Mouse (Mus musculus): ENCODE data around the gene Fbxo4. TPM values are rescaled to one million over a fixed set of nuclear protein-coding genes. Genes with fewer than 3 reads are reported as not detected.

Fbxo4 gene
- polyA plus RNA-seq, 1 experiment = 4.5 TPM

DNA sequence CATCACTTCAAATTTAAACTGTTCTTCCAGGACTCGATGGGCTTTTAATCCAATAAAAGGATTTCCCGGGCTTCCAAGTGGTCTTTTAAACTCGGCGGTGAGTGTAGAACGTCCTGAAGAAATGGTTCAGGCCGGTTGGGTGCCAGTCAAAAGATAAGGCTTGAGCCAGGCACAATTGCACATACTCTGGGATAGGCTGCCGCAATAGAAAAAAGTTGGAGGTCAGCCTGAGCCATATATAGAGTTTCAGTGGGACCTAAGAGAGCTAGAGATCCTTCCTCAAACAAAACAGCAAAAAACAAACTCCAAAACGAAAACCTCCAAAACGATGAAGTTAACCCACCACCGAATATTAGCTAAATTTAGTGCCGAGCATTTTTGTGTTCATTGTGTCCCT lies 46.1 kb upstream of the Fbxo4 start:
- no peaks in the 10 kb centered on the region for H3K27me3 ChIP-seq (ENCODE audit: control insufficient read depth, insufficient read depth, low read length)
- no peak overlapping the region for H3K27ac ChIP-seq (ENCODE audit: control insufficient read depth, insufficient read depth, low read length)
- no peak overlapping the region for H3K4me3 ChIP-seq (ENCODE audit: control insufficient read depth, insufficient read depth, low read length)
- H3K4me1 ChIP-seq (replicated peaks; ENCODE audit: control insufficient read depth, insufficient read depth, low read length) = peaks cover 9% of the 10 kb centered on the region; the same call in 1 of the 2 replicates
- H3K36me3 ChIP-seq (ENCODE audit: control insufficient read depth, insufficient read depth, low read length) = no peaks in the 10 kb centered on the region
- no peak for TF ChIP-seq CTCF (IDR thresholded peaks at IDR 0.05; ENCODE audit: borderline replicate concordance, control insufficient read depth, extremely low read depth, insufficient read depth, low read length, poor library complexity)
- no peak for TF ChIP-seq POLR2A (IDR thresholded peaks at IDR 0.05; ENCODE audit: control insufficient read depth, extremely low read depth, insufficient read depth, low read length, poor library complexity)
- no peak for DNase-seq
- WGBS = 74% methylated on average over 11 of the region's 11 CpGs

DNA sequence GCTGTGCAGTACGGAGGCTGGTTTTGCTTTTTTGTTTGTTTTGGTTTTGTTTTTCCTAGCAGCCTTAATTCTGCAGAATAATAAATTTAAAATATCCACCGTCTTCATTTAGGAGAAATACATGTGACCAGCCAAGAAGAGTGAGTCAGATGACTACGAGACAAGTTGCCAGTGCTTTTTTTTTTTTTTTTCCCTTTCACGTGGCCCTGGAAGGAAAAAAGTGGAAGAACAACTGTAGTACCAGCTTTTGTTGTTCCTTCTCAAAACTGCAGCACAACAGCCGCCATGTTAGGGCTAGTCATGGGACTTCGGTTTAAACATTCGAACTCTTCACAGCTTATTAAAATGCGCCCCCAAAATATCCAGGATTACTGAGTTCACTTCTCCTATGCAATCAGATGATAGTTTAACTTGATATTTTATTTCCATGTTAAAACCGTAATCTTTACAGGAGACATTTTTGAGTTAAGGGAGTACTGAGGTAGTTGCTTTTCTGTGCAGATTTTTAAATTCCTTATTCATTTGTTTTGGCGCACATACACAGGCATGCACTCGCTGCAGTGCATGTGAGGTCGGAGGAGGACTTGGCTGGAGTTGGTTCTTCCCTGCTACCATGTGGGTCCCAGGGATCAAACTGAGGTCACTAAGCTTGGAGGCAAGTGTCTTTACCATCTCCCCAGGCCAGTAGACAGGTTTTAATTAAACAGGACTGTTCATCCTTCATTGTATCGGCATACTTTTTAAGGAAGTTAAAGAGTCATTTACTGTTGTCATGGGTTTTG lies 45.5 kb upstream of the Fbxo4 start:
- WGBS = 93% methylated on average over 13 of the region's 13 CpGs
- Histone ChIP-seq H3K4me1 (replicated peaks; ENCODE audit: control insufficient read depth, insufficient read depth, low read length) (peaks cover 9% of the 10 kb centered on the region; the same call in 1 of the 2 replicates), H3K27ac (ENCODE audit: control insufficient read depth, insufficient read depth, low read length) (no peak overlapping the region), H3K4me3 (ENCODE audit: control insufficient read depth, insufficient read depth, low read length) (no peak overlapping the region), H3K27me3 (ENCODE audit: control insufficient read depth, insufficient read depth, low read length) (no peaks in the 10 kb centered on the region), H3K36me3 (ENCODE audit: control insufficient read depth, insufficient read depth, low read length) (no peaks in the 10 kb centered on the region)
- TF ChIP-seq POLR2A (IDR thresholded peaks at IDR 0.05; ENCODE audit: control insufficient read depth, extremely low read depth, insufficient read depth, low read length, poor library complexity) (no peak), CTCF (IDR thresholded peaks at IDR 0.05; ENCODE audit: borderline replicate concordance, control insufficient read depth, extremely low read depth, insufficient read depth, low read length, poor library complexity) (no peak)
- DNase-seq = no peak

DNA sequence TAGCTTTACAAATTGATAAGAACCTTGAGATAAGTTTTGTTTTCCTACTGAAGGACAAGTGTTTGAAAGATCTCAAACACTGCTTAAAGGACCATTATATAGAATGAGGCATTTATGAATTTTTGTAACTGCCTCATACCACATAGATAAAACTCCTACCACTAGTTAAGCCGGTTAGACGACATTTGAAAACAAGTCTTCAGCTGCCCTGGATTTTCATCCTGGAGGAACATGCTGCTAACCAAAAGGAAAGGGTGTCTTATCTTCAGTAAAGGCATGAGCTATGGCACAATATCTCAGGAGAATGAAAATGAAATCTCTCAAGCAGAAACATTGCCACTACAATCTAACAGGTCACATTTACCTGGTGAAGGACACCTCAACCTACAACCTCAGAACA lies 44.4 kb upstream of the Fbxo4 start:
- H3K27ac ChIP-seq (ENCODE audit: control insufficient read depth, insufficient read depth, low read length) = no peak overlapping the region
- 93% methylated on average over 2 of the region's 2 CpGs for WGBS
- H3K36me3 ChIP-seq (ENCODE audit: control insufficient read depth, insufficient read depth, low read length) = no peaks in the 10 kb centered on the region
- peaks cover 9% of the 10 kb centered on the region; the same call in 1 of the 2 replicates for H3K4me1 ChIP-seq (replicated peaks; ENCODE audit: control insufficient read depth, insufficient read depth, low read length)
- no peak overlapping the region for H3K4me3 ChIP-seq (ENCODE audit: control insufficient read depth, insufficient read depth, low read length)
- TF ChIP-seq POLR2A (IDR thresholded peaks at IDR 0.05; ENCODE audit: control insufficient read depth, extremely low read depth, insufficient read depth, low read length, poor library complexity) (no peak), CTCF (IDR thresholded peaks at IDR 0.05; ENCODE audit: borderline replicate concordance, control insufficient read depth, extremely low read depth, insufficient read depth, low read length, poor library complexity) (no peak)
- no peak for DNase-seq
- H3K27me3 ChIP-seq (ENCODE audit: control insufficient read depth, insufficient read depth, low read length) = no peaks in the 10 kb centered on the region

DNA sequence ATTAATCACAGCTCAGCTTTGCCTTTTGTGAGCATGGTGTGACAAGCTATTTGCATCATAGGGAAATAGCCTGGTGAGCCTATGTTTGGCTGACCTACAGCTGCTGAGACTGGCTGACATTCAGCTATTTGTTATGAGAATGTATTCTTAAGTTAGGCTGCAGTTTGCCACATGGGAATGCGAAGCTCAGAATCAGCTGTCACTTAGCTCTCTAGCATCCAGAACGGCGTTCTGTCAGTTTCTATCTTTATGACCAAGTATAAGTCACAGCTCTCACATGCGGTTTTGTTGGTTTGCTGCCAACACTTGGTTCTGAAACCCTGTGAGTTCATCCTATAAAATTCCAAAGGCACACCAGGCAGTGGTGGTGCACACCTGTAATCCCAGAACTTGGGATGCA lies 41.3 kb upstream of the Fbxo4 start:
- Histone ChIP-seq H3K27ac (ENCODE audit: control insufficient read depth, insufficient read depth, low read length) (no peak overlapping the region), H3K4me1 (replicated peaks; ENCODE audit: control insufficient read depth, insufficient read depth, low read length) (0 out of 2 replicates have a peak, but pooled peaks cover 2% of the 10 kb centered on the region), H3K27me3 (ENCODE audit: control insufficient read depth, insufficient read depth, low read length) (no peaks in the 10 kb centered on the region), H3K36me3 (ENCODE audit: control insufficient read depth, insufficient read depth, low read length) (no peaks in the 10 kb centered on the region), H3K4me3 (ENCODE audit: control insufficient read depth, insufficient read depth, low read length) (no peak overlapping the region)
- WGBS = 86% methylated on average over 4 of the region's 4 CpGs
- TF ChIP-seq CTCF (IDR thresholded peaks at IDR 0.05; ENCODE audit: borderline replicate concordance, control insufficient read depth, extremely low read depth, insufficient read depth, low read length, poor library complexity) (no peak), POLR2A (IDR thresholded peaks at IDR 0.05; ENCODE audit: control insufficient read depth, extremely low read depth, insufficient read depth, low read length, poor library complexity) (no peak)
- no peak for DNase-seq

GRCm38 (mm10) chr15:4013873-4014272 lies 34.5 kb upstream of the Fbxo4 start:
- H3K27ac ChIP-seq (ENCODE audit: control insufficient read depth, insufficient read depth, low read length) = no peak overlapping the region
- DNase-seq = no peak
- H3K36me3 ChIP-seq (ENCODE audit: control insufficient read depth, insufficient read depth, low read length) = no peaks in the 10 kb centered on the region
- 83% methylated on average over 2 of the region's 2 CpGs for WGBS
- no peak overlapping the region for H3K4me3 ChIP-seq (ENCODE audit: control insufficient read depth, insufficient read depth, low read length)
- H3K27me3 ChIP-seq (ENCODE audit: control insufficient read depth, insufficient read depth, low read length) = no peaks in the 10 kb centered on the region
- TF ChIP-seq CTCF (IDR thresholded peaks at IDR 0.05; ENCODE audit: borderline replicate concordance, control insufficient read depth, extremely low read depth, insufficient read depth, low read length, poor library complexity) (no peak), POLR2A (IDR thresholded peaks at IDR 0.05; ENCODE audit: control insufficient read depth, extremely low read depth, insufficient read depth, low read length, poor library complexity) (no peak)
- H3K4me1 ChIP-seq (replicated peaks; ENCODE audit: control insufficient read depth, insufficient read depth, low read length) = no peaks in the 10 kb centered on the region

GRCm38 (mm10) chr15:4000536-4000935 lies 21.2 kb upstream of the Fbxo4 start:
- WGBS = 91% methylated on average over 2 of the region's 2 CpGs
- Histone ChIP-seq H3K27ac (ENCODE audit: control insufficient read depth, insufficient read depth, low read length) (no peak overlapping the region), H3K4me1 (replicated peaks; ENCODE audit: control insufficient read depth, insufficient read depth, low read length) (no peaks in the 10 kb centered on the region), H3K36me3 (ENCODE audit: control insufficient read depth, insufficient read depth, low read length) (no peaks in the 10 kb centered on the region), H3K27me3 (ENCODE audit: control insufficient read depth, insufficient read depth, low read length) (no peaks in the 10 kb centered on the region), H3K4me3 (ENCODE audit: control insufficient read depth, insufficient read depth, low read length) (no peak overlapping the region)
- DNase-seq = no peak
- TF ChIP-seq POLR2A (IDR thresholded peaks at IDR 0.05; ENCODE audit: control insufficient read depth, extremely low read depth, insufficient read depth, low read length, poor library complexity) (no peak), CTCF (IDR thresholded peaks at IDR 0.05; ENCODE audit: borderline replicate concordance, control insufficient read depth, extremely low read depth, insufficient read depth, low read length, poor library complexity) (no peak)
